Mouse (Mus musculus) heart, postnatal 14 days (tissue): ENCODE data around the gene Cga. TPM values are rescaled to one million over a fixed set of nuclear protein-coding genes. Genes with fewer than 3 reads are reported as not detected.
A peak's percentile ranks its signal among the peaks of the same experiment; 100 is the strongest.

ENCODE experiments used
- DNase-seq, 2 experiments: peaks; one replicate each; pipeline ENCODE4 v3.0.0; 2021 to 2022
- intact Hi-C: fragments of 180-260 bp; cut with DNase I; formaldehyde crosslinking; loops from one replicate; pipeline ENCODE4 v1.15.1; 2025
- long read RNA-seq, 2 experiments: library from polyadenylated mRNA; stranded (forward); transcript quantifications; one replicate each; pipeline ENCODE4 v2.0.0; 2021
- total RNA-seq, 2 experiments: library from RNA; stranded (reverse); gene quantifications; 2 replicates each; pipeline ENCODE4 v1.2.3; 2021

Cga gene
- total RNA-seq, result not detected
- long read RNA-seq, experiment 1, result 0 reads
- long read RNA-seq, experiment 2, result 0 reads

- intact Hi-C loops, result no loop called here
- DNase-seq, result no peak
Observed at GRCm38 (mm10) chr4:34893479-34893878, at the start of gene Cga. Gene Cga, plus strand, starts transcription at chr4:34893779.

- DNase-seq, result no peak
- intact Hi-C loops, result no loop called here
Observed at GRCm38 (mm10) chr4:34843839-34844238, 49.7 kb upstream of the Cga start.

- intact Hi-C loops, result no loop called here
- no peak for DNase-seq
Observed at GRCm38 (mm10) chr4:34847679-34848309, 45.8 kb upstream of the Cga start.

- intact Hi-C loops, result no loop called here
- DNase-seq, result no peak
Observed at GRCm38 (mm10) chr4:34850156-34850555, 43.4 kb upstream of the Cga start.

- no peak for DNase-seq
- intact Hi-C loops, result no loop called here
Observed at GRCm38 (mm10) chr4:34852051-34852450, 41.5 kb upstream of the Cga start.

GRCm38 (mm10) chr4:34855966-34856365, 37.6 kb upstream of the Cga start:
- no peak for DNase-seq
- intact Hi-C loops, result no loop called here

GRCm38 (mm10) chr4:34858903-34859302, 34.7 kb upstream of the Cga start:
- no peak for DNase-seq
- intact Hi-C loops, result no loop called here

GRCm38 (mm10) chr4:34859416-34859815, 34.2 kb upstream of the Cga start:
- intact Hi-C loops, result no loop called here
- no peak for DNase-seq

GRCm38 (mm10) chr4:34861438-34861837, 32.1 kb upstream of the Cga start:
- DNase-seq, result no peak
- intact Hi-C loops, result no loop called here

- intact Hi-C loops, result no loop called here
- DNase-seq, result no peak
Observed at GRCm38 (mm10) chr4:34869813-34870212, 23.8 kb upstream of the Cga start.

GRCm38 (mm10) chr4:34872896-34873495, 20.6 kb upstream of the Cga start:
- intact Hi-C loops, result no loop called here
- peak; percentile 23 to 39 for DNase-seq

GRCm38 (mm10) chr4:34874234-34874633, 19.3 kb upstream of the Cga start:
- DNase-seq, result no peak
- intact Hi-C loops, result no loop called here

- intact Hi-C loops, result loop anchor here (5.0 kb wide), 1 partner anchor 54 kb away; no protein-coding TSS in a partner anchor
Observed at GRCm38 (mm10) chr4:34880921-34881650, 12.5 kb upstream of the Cga start.

GRCm38 (mm10) chr4:34881851-34882250, 11.7 kb upstream of the Cga start:
- intact Hi-C loops, result loop anchor here (5.0 kb wide), 1 partner anchor 55 kb away; no protein-coding TSS in a partner anchor
- no peak for DNase-seq

More at GRCm38 (mm10) chr4:34880921-34881650, 12.5 kb upstream of the Cga start:
- DNase-seq, result no peak

GRCm38 (mm10) chr4:34882291-34882769, 11.2 kb upstream of the Cga start:
- intact Hi-C loops, result loop anchor here (5.0 kb wide), 1 partner anchor 55 kb away; no protein-coding TSS in a partner anchor
- DNase-seq, result peak; percentile 53 to 59

- peak; percentile 90 to 93 for DNase-seq
- intact Hi-C loops, result loop anchor here (5.0 kb wide), 1 partner anchor 56 kb away; no protein-coding TSS in a partner anchor
Observed at GRCm38 (mm10) chr4:34882818-34883217, 10.8 kb upstream of the Cga start, which contains the start of gene Zfp292. Gene Zfp292, minus strand, starts transcription at chr4:34882960.

GRCm38 (mm10) chr4:34883366-34884029, 10.1 kb upstream of the Cga start:
- no peak for DNase-seq
- intact Hi-C loops, result loop anchor here (5.0 kb wide), 1 partner anchor 56 kb away; no protein-coding TSS in a partner anchor

GRCm38 (mm10) chr4:34885631-34886351, 7.8 kb upstream of the Cga start:
- intact Hi-C loops, result loop anchor here (5.0 kb wide), 1 partner anchor 108 kb away; the partner anchor contains the start of gene Smim8
- DNase-seq, result no peak

GRCm38 (mm10) chr4:34886490-34887111, 7.0 kb upstream of the Cga start:
- intact Hi-C loops, result loop anchor here (5.0 kb wide), 1 partner anchor 109 kb away; the partner anchor contains the start of gene Smim8
- DNase-seq, result peak; percentile 80 to 82
